Mouse (Mus musculus): ENCODE results near the gene Ptch2.

Gene Ptch2

DNA sequence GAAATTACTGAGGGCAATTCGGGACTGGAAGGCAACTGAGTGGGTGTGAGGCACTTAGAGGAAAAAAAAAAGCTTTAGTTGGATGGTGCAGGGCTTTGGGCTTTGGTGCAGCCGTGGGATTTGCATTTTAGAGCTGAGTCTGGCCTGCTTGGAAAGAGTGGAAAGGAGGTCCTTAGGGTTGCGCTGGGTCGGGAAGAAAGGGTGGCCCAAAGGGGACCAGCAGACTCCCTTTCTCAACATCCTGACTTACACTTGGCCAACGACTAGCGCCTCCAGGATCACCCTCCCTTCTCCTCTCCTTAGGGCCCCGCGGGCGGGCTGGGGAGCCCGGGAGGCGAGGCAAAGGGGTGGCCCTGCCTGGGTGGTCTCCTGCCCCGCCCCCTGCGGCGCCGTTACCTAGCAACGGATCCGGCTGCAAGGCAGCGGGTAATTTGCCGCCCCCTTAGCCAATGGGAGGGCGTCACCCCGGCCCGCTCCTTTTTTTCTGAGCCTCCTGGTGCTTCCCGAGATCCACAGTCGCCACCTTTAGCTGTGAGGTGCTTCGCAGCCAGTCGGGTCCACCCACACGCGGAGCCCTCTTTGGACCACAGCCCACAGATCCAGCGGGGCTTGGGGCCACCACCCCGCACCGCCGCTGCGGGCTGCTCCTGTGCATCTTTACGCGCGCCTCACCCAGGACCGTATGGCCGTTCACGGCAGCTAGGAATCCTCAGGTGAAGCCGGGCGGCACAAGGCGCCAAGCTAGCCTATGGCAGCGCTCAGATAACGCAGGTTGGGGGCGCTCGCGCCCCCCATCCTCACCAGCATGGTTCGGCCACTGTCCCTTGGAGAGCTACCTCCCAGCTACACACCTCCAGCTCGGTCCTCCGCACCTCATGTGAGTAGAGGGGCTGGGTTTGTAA is at the start of gene Ptch2:
Gene Ptch2 (plus strand): TSS at position 525 of the 902 bp plus-strand sequence.
- no peak for DNase-seq (ENCODE audit: low read depth)

DNA sequence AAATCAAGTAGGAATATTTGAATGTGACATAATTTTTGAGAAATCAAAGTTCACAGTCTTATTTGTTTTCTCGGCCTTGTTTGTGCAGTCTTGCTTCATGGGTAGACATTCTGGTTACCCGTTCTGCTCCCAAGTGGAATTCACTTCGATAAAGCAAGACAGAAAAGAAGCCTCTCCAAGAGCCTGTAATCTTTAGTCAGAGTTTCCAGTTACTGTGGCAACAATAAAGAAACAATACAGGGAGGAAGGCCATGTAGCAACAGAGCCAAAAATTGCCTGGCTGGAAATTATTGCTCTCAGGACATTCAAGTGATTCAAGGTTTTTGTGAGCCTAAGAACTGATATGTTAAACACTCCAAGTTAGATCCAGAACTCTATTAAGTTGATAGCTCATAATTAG is 47.0 kb upstream of the Ptch2 start:
- peak; percentile 28 for DNase-seq (ENCODE audit: low read depth)

DNA sequence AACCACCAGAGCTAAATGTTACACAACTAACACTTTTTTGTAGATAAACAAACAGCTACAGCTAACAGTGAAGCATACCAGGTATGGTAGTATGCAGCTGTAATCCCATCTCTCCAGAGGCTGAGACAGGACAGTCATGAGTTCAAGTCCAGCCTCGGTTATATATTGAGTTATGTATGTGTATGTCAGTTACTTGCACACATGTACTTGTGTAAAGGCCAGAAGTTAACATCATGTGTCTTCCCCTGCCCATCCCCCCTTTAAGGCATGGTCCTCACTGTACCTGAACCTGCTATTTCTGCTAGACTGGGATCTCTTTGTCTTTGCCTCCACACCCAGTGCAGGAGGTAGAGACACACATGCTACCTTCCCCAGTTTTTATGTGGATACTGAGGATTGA is 46.4 kb upstream of the Ptch2 start:
- no peak for DNase-seq (ENCODE audit: low read depth)

DNA sequence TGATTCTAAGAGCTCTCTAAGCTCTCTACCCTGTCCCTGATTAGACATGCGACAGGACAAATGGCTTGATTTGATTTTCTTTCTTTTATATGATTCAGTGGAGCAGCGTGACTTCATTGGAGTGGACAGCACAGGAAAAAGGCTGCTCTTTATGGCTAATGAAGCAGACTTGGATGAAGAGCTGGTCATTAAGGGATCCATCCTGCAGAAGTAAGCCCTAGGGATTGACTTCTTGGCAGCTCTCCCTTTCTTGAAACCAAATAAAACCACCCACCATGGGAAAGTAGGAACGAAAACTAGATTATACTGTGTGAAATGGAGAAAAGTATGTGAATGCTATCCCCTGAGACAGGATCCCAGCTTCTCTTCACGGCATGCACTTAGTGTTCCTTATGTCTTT is 43.2 kb upstream of the Ptch2 start:
- no peak for DNase-seq (ENCODE audit: low read depth)

DNA sequence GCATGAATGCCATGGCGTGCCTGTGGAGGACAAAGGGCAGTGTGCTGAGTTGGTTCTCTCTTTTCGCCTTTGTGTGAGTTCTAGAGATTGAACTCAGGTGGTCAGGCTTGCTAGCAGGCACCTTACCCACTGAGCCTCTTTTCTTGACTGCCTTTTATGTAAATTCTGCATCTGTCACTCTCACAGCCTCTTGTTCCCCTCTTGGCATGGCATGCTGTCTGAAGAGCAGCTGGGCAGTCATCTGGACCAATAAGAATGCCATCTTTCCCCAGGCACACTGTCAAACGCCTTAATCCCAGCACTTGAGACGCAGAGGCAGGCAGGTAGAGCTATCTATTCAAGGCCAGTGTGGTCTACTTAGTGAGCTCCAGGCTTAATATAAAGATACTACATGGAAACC is 41.9 kb upstream of the Ptch2 start:
- DNase-seq (ENCODE audit: low read depth): no peak

DNA sequence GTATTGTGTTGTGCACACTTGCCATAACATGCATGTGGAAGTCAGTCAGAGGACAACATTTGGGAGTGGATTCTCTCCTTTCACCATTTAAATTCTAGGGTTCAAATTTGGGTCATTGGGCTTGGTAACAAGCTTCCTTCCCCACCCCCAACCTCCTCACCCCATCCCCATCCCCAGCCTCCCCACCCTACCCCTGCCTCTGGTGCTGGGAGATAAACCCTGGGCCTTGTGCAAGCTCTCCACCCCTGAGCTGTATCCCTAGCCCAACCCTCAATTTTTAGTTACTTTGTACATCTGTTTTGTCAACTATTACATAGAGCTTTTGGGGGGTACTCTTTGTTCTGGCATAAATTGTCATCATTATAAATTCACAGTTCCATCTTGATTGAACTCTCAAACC is 39.8 kb upstream of the Ptch2 start:
- no peak for DNase-seq (ENCODE audit: low read depth)

DNA sequence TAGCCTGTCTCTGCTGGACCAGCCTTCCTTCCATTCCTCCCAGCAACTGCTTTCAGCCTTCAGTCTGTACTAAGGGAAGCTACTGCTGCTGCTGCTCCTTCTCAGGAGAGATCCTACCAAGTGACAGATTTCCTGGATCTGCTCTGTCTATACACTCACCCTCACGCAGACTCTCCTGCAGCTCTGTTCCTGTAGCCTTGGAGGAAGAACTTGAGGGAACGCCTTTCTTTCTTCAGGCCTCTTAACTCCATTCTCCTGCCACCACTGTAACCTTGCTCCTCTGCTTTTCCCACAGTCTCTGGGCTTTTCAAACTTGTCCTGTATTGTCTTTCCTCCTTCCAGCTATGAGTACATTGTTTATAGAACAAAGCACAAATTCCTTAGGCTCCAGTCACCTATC is 39.4 kb upstream of the Ptch2 start:
- DNase-seq (ENCODE audit: low read depth): no peak

DNA sequence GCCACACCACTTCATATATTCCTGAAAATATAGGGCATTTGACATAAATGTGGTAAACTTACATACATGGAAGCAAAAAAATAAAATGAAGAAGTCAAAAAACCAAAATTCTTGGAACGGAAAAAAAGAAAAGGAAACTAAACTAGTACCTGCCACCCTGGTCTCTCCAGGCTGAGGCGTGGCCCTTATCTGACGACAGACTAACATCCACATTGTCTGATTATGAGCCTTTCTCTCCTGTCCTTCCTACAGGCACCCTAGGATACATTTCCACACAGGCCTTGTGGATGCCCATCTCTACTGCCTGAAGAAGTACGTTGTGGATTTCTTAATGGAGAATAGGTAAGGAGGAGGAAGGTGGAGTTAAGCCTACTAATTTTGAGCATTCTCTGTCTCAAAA is 37.4 kb upstream of the Ptch2 start:
- no peak for DNase-seq (ENCODE audit: low read depth)

DNA sequence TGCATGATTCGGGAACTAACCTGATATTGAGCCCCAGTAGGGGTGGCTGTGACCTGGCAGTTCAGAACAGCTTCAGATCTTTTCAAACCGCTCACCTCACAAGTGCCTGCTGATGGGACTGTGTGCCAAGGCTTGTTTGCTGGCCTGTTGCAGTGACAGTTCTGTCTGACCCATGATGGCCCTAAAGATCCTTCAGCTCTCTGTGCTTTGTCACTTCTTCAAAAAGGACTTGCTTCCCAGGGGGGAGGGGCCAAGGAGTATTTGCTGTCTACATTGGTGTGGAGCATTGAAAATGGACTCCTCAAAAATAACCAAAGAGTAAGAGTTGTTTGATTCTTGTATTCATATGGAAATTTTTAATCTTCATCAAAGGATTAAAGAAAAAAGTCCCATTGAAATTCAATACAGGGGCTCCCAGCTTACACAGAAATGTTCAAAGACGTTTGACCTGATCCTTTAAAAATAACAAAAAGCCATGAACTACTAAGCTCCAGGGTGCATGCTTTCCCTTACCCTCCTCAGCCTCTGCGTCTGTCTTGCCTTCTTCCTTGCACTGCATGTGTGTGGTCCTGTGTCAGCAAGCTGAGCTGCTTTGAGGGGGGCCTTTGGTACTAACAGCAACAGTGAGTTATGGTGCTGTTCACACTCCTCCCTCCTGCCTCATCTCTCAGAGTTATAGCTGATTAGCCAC is 33.0 kb upstream of the Ptch2 start:
- no peak for DNase-seq (ENCODE audit: low read depth)

DNA sequence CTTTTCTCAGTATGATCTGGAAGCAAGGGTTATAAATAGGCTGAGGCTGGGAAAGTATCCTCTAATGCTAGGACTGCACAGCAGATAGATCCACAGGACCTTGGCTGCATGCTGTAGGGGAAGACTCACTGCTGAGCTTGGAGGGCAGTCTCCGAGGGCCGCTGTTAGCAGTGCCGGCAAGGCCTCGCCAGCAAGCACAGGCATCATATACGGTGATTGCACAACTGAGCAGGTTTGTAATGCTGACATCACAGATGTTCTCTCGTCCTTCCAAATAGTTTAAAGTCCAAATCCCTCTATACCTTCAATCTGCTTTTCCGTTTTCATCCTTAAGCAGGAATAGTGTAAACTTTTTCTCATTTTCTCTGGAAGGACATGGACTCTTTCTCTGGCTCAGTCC is 27.8 kb upstream of the Ptch2 start:
- DNase-seq (ENCODE audit: low read depth): no peak

DNA sequence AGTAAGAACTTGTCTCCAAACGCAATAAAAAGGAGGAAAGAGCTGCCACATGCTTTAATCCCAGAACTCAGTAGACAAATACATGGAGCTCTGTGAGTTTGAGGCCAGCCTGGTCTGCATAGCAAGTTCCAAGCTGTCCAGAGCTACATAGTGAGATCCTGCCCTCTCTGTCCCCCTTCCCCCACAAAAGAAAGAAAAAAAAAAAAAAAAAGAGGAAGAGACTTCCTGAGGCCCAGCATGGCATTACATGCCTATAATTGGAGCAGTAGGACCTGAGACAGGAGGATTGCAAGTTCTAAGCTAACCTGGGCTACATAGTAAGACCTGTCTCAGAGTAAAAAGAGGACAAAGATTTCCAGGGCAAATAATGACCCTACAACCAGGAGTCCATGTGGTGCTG is 26.2 kb upstream of the Ptch2 start:
- peak; percentile 11 for DNase-seq (ENCODE audit: low read depth)

DNA sequence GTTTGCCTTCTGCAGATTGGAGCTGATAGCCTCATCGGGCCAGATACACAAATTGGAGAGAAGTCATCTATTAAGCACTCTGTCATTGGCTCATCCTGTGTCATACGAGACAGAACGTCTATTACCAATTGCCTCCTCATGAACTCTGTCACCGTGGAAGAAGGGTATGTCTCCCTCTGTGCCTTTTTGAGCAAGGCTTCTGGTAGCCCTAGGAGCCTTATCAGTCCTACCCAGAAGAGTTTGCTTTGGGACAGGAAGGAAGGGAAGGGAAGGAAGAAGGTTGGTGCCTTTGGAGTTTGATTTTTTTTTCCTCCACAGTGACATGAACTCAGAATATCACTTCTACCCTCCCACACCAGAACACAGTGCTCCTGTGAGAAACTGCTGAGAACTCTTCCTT is 25.3 kb upstream of the Ptch2 start:
- peak; percentile 18 for DNase-seq (ENCODE audit: low read depth)

DNA sequence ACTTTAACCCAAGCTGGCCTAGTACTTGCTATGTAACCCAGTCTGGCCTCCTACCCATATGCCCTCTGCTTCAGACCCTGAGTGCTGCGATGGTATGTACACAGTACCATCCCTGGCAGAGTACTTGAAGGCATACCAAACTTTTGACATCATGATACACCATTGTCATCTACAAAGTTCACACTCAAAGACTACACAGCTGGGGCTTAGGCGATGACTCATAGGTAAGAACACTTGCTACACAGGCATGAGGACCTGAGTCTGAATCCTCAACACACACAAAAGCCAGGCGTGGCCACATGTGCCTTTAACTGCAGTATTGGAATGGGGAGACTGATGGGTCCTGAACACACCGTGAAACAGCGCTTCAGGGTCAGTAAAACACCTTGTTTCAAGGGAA is 24.7 kb upstream of the Ptch2 start:
- no peak for DNase-seq (ENCODE audit: low read depth)

DNA sequence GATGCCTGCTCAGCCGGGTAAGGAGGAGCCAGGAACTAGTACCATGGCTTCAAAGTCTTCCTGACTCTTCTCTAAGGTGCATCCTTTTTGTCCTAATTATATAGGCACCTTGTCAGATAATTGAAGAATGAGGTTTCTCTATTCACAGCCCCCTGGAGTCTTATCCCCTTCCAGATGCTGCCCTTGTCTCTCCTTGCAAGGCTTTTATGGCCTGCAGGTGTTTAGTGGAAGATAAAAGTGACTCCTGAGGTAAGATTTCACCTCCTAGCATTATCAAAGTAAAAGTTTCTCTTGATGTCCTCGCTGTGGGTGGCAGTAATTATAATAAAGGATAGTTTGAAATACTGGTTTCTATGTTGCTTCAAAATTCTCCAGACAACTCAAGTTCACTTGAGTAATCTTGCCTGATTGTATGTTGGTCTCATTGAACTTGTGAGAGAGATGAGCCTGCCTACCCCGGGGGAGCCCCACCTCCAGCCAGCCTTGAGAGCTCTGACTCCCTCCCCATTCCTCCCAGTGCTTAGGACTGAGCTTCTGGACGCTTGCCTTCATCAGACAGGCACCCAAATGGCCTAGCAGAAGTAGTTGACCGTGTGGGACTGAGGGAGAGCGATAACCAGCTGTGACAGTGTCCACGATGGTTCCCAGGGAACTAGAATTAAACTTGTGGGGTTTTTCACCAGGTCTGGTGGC is 7.8 kb upstream of the Ptch2 start:
- DNase-seq (ENCODE audit: low read depth): no peak

DNA sequence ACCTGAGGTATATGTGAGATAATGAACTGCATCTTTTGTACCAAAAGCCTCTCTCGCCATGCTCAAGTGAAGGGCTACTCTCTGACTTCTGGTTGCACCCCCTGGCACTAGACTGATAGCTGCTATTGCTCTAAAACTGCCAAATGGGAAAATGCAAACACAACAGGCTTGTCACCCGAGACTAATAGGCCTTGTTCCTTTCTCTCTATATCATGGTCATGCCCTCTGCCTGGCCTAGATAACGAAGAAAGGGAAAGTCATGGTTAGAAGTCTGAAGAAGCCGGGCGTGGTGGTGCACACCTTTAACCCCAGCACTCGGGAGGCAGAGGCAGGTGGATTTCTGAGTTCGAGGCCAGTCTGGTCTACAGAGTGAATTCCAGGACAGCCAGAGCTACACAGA is 5.3 kb upstream of the Ptch2 start:
- no peak for DNase-seq (ENCODE audit: low read depth)

DNA sequence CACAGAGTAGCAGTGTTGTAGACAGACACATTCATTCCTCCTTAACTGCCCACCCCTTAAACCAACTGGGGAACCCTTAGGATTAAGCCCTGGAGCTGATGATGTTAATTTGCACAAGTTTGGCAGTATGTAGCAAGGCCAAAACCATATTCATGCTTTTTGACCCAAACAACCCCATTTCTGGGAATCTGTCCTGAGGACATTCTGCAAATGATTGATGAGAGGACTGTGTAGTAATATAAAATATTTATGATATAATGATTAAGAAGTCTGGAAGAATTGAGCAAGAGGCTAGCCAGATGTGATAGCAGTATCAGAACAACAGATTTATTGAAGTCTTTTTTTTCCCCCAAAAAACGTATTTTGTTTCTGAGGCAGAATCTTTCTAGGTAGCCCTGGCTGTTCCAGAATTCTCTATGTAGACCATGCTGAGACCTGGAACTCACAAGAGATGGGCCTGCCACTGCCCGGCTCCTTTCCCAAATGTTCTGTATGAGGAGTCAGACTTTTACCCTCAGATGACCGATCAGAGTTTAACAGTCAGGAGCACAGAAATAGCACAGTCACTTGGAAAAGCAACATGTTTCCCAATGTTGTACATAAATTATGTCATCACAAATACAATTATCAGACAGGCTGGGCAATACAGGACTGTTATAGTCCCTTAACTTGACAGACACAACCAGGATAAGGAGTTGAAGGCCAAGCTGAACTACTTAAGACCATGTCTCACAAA is 1.1 kb upstream of the Ptch2 start:
- no peak for DNase-seq (ENCODE audit: low read depth)

DNA sequence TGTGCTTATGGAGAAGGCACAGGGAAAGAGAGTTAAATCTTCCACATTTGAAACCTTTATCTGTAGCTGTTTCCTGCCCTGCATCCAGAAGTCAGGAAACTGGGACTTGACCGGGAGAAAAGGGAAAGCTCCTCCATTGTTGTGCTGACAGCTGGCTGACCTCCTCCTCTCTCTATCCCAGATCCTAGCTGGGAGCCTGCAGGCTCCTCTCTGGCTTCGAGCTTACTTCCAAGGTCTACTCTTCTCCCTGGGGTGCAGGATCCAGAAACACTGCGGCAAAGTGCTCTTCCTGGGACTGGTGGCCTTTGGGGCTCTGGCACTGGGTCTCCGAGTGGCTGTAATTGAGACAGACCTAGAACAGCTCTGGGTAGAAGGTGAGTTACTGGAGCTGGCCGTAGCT is 791 bp downstream of the Ptch2 start:
- no peak for DNase-seq (ENCODE audit: low read depth)

DNA sequence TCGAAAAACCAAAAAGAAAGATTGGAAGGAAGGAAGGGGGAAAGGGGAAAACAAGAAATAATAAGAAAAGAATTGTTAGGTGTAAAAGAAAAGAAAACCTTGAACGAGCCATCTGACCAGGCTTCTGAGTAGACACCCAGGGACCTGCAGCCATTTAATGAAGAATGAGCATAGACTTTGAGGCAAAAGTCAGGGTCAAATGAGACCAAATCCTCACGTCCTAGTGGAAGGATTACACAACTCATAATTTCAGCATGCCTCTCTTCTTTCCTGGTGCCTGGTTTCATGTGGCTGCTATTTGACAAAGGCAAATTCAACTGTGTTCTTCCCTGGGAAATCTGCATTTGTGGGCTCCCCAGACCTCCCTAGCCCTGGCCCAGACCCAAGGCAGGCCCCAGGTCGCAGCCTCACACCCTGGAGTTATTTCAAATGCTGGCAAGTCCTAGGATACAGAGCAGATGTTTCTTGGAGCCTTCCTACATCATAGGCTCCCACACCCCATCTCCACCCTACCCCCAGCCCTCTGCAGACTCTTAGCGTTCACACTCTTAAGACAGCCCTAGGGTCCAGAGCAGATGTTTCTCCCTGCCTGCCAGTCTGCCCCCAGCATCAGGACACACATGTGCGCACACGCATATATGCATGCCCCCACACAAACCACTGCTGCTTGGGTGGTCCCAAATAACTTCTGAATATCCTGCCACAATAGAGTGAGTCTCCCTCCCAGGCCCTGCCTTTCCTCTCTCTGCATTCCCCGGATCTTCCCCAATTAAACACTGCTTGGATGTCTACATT is 2.3 kb downstream of the Ptch2 start:
- DNase-seq (ENCODE audit: low read depth): no peak

DNA sequence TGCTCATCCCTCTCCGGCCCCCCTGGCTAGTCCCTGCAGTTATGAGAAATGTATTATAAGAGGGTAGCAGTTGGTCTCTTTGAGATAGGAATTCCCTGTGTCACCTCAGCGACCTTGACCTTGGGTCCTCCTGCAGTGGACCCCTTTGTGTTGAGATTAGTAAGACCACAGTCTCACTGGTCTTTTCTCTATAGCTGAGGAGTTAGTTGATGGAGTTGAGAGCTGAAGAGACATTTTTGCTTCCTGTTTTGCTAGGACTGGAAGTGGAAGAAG is 2.8 kb downstream of the Ptch2 start:
- DNase-seq (ENCODE audit: low read depth): no peak

DNA sequence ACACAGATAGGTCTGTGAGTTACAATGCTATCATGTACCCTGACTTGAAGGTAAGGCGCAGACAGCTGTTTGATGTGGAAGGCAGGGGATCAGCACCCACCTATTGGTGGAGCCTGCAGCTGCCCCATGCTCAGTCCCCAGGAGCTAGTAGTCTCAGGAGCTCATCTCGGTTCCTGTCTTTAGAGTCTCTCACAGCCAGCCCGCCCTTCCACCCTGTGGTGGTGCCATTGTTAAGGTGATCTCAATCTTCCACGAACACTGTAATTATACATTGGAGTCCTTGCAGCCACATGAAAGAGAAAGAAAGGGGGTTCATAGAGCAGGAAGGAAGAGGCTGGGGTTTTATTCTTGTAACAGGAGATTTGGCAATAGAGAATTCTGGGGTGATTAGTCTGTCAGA is 4.2 kb downstream of the Ptch2 start:
- no peak for DNase-seq (ENCODE audit: low read depth)

DNA sequence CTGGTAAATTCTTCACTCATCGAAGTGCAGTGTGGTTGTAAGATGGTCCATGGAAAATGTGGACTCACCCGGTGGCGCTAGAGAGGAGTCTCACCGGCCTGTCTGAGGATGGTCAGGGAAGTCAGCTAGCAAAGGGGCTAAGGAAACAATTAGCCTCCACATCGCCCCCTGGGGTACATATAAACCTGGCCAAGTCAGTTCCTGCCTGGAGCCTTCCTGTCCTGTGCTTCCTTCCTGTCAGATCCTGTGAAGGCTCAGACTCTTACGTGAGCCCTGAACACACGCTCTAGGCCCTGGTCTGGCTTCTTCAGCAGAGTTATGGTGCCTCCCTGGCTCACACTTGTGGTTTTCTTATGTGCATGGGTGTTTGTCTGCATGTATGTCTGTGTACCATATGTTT is 5.3 kb downstream of the Ptch2 start:
- peak; percentile 80 for DNase-seq (ENCODE audit: low read depth)

DNA sequence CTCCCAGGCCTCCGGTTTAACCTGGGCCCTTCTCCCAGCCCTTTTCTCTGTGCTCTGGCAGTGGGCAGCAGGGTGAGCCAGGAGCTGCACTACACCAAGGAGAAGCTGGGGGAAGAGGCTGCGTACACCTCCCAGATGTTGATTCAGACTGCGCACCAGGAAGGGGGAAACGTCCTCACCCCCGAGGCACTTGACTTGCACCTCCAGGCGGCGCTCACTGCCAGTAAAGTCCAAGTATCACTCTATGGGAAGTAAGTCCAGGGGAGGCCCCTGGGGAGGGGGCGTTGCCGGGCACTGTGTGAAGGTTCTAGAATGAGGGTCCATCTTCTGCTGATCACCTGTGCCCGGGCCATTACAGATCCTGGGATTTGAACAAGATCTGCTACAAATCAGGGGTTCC is 8.8 kb downstream of the Ptch2 start:
- DNase-seq (ENCODE audit: low read depth): no peak
